Mouse (Mus musculus): ENCODE measurements at regions not wholly inside any gene's neighbourhood (a gene's known extent, or its start where the extent isn't known, plus 50 kb on each side); places are given as distances from the start of the nearest gene placed in this dataset.

DNA sequence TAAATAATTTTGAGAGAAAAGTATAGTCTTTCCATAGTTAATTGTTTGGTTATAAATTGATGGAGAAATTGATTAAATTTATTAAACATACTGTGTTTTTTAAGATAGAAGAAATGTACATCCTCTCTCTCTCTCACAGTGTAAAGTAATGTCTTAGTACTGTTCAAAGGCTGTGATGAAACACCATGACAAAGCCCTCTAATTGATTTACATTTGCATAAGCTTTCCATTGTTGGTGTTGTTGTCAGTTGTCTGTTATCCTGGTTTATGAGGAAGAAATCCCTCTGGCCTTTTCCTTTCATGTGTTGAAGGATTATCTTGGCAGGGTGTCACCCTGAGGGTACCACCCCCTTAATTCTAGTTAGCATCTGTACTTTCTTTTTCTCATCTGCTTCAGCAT, 207.2 kb upstream of the Dmd start:
- peak; percentile 34 for DNase-seq (ENCODE audit: low read depth)
- TF ChIP-seq POLR2A (IDR thresholded peaks at IDR 0.05; ENCODE audit: borderline replicate concordance, extremely low read depth, insufficient read depth, insufficient read length, poor library complexity, severe bottlenecking): no peak
- no peak for TF ChIP-seq CTCF (IDR thresholded peaks at IDR 0.05; ENCODE audit: borderline replicate concordance, extremely low read depth, insufficient read depth, insufficient read length)

DNA sequence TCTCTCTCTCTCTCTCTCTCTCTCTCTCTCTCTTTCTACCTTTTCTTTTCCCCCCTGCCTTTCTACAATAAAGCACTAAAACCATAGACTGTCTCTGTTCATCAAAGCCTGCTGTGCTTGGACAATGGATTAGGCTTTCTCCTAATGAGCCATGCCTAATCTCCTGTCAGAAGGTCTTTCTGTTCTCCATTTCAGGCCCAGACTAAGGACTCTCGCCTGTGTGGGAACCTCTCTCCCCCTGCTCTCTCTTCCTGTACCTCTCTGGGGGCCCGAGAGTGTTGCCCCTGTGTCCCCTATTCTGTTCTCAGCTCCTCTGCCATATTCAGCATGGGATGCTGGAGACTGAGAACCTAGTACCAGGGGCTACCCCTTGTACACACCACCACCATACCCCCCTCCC, 184.5 kb upstream of the Dmd start:
- TF ChIP-seq POLR2A (IDR thresholded peaks at IDR 0.05; ENCODE audit: borderline replicate concordance, extremely low read depth, insufficient read depth, insufficient read length, poor library complexity, severe bottlenecking): no peak
- no peak for TF ChIP-seq CTCF (IDR thresholded peaks at IDR 0.05; ENCODE audit: borderline replicate concordance, extremely low read depth, insufficient read depth, insufficient read length)
- DNase-seq (ENCODE audit: low read depth): no peak

DNA sequence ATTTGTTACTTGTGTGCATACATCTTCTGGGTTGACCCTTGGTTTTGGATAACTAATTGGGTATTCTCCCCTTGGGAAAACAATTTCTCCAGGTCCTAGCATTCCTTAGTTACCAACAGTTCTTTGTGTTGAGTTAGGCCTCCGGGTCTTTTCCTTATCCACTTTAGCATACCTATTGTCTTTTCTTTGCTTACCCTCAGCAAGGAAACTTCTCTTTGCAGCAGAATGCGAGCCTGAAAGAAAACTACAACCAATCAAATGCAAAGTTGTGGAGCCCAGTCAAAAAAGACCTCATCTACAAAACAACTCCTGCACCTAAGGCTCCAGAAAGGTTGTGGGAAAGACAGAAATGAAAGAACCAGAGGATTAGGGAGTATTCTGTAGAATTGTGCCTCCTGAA, 139.5 kb upstream of the Dmd start:
- no peak for DNase-seq (ENCODE audit: low read depth)

DNA sequence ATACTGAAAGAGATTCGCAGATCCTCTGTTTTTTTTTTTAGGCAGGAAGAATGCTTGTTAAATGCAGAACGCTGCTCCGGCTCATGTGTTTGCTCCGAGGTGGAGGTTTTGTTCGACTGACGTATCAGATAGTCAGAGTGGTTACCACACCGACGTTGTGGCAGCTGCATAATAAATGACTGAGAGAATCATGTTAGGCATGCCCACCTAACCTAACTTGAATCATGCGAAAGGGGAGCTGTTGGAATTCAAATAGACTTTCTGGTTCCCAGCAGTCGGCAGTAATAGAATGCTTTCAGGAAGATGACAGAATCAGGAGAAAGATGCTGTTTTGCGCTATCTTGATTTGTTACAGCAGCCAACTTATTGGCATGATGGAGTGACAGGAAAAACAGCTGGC, 134.1 kb upstream of the Dmd start:
- TF ChIP-seq POLR2A (IDR thresholded peaks at IDR 0.05; ENCODE audit: borderline replicate concordance, extremely low read depth, insufficient read depth, insufficient read length, poor library complexity, severe bottlenecking): no peak
- TF ChIP-seq CTCF (IDR thresholded peaks at IDR 0.05; ENCODE audit: borderline replicate concordance, extremely low read depth, insufficient read depth, insufficient read length): no peak
- DNase-seq (ENCODE audit: low read depth): peak; percentile 60

More for the DNA sequence above, 139.5 kb upstream of the Dmd start:
- TF ChIP-seq POLR2A (IDR thresholded peaks at IDR 0.05; ENCODE audit: borderline replicate concordance, extremely low read depth, insufficient read depth, insufficient read length, poor library complexity, severe bottlenecking) (no peak), CTCF (IDR thresholded peaks at IDR 0.05; ENCODE audit: borderline replicate concordance, extremely low read depth, insufficient read depth, insufficient read length) (no peak)

DNA sequence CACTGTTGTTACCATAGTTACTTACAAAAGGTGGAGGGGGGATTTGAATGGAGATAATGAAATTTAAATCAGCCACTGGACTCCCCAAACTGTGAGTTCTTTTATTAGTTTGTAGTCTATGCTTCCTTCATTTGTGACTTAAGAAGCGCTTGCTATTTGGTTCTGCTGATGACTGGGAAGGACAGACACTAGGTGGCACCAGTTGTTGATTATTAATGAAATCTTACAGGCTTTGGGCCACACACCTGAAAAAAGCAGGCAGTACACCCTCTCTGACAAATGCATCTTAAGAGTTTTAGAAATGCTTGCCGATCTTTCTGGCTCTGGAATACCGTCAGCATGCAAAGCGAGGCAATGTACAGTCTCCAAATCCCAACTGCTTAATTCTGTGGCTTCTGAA, 131.6 kb upstream of the Dmd start:
- TF ChIP-seq POLR2A (IDR thresholded peaks at IDR 0.05; ENCODE audit: borderline replicate concordance, extremely low read depth, insufficient read depth, insufficient read length, poor library complexity, severe bottlenecking): no peak
- TF ChIP-seq CTCF (IDR thresholded peaks at IDR 0.05; ENCODE audit: borderline replicate concordance, extremely low read depth, insufficient read depth, insufficient read length): peak; percentile 30; the same call in 1 of the 2 replicates
- DNase-seq (ENCODE audit: low read depth): peak; percentile 71

DNA sequence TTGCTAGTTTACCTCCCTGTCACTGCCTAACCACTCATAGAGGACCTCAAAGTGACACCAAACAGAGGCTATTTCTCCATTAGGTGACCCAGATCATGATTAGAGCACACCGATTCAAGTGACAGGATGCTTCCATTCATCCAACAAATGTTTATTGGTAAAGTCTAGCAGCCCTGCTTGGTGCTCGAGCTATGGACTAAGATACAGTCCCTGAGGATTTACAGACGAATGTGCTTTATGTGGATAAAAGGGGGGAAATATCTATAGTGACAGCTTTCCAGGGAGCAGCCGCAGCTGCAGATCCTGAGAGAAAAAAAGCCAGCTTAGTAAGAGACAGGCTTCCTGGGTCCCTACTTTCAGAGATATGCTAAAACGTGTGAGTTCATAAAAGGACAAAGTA, 125.1 kb upstream of the Dmd start:
- peak; percentile 36 for DNase-seq (ENCODE audit: low read depth)
- TF ChIP-seq CTCF (IDR thresholded peaks at IDR 0.05; ENCODE audit: borderline replicate concordance, extremely low read depth, insufficient read depth, insufficient read length) (no peak), POLR2A (IDR thresholded peaks at IDR 0.05; ENCODE audit: borderline replicate concordance, extremely low read depth, insufficient read depth, insufficient read length, poor library complexity, severe bottlenecking) (no peak)

DNA sequence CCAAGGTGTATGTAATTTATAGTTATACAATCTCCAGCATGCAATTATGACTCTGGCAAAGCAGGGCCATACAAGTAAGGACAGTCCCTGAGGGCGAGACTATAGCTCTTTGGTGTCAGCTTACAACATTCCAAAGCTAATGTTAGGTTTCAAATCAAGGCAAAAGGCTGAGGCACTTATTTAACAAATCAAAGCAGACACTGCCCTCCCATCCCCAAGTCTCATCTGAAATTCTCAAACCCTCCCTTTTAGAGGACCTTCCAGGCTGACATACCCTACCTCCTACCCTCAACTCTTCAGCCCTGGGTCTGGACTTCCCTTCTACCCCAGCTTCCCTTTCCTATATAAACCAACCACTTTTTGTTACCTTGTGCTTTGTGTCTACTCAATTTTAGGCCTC, 82.6 kb upstream of the Dmd start:
- TF ChIP-seq POLR2A (IDR thresholded peaks at IDR 0.05; ENCODE audit: borderline replicate concordance, extremely low read depth, insufficient read depth, insufficient read length, poor library complexity, severe bottlenecking) (no peak), CTCF (IDR thresholded peaks at IDR 0.05; ENCODE audit: borderline replicate concordance, extremely low read depth, insufficient read depth, insufficient read length) (no peak)
- no peak for DNase-seq (ENCODE audit: low read depth)

Measured in brain, embryonic 14.5 days (tissue).